Mouse (Mus musculus): ENCODE results near the gene Cmc2. TPM values are rescaled to one million over a fixed set of nuclear protein-coding genes. Genes with fewer than 3 reads are reported as not detected.

Gene Cmc2
- polyA plus RNA-seq, 1 experiment: 37.1 TPM

- TF ChIP-seq TCF3 (IDR thresholded peaks at IDR 0.05; ENCODE audit: insufficient read length, low read depth): peak; percentile 58
- TF ChIP-seq POLR2AphosphoS2 (IDR thresholded peaks at IDR 0.05; ENCODE audit: insufficient read length, low read depth): no peak
- TF ChIP-seq USF1 (IDR thresholded peaks at IDR 0.05; ENCODE audit: low read depth): no peak
- TF ChIP-seq REST (IDR thresholded peaks at IDR 0.05; ENCODE audit: insufficient read depth, insufficient read length): no peak
- no peak for TF ChIP-seq CEBPB (IDR thresholded peaks at IDR 0.05; ENCODE audit: insufficient read depth, poor library complexity, severe bottlenecking)
- no peak for TF ChIP-seq POLR2A (IDR thresholded peaks at IDR 0.05; ENCODE audit: insufficient read length, low read depth)
- TF ChIP-seq SRF (IDR thresholded peaks at IDR 0.05; ENCODE audit: control insufficient read depth, insufficient read length, low read depth): no peak
- TF ChIP-seq E2F4 (IDR thresholded peaks at IDR 0.05; ENCODE audit: insufficient read depth): no peak
- TF ChIP-seq MYOD1 (IDR thresholded peaks at IDR 0.05; ENCODE audit: control insufficient read depth in 1 of 3, insufficient read length in 2 of 3, low read depth in 2 of 3): peak in 2 of 3 experiments; percentile 75 to 97
- TF ChIP-seq MYOG (IDR thresholded peaks at IDR 0.05; ENCODE audit: control insufficient read depth in 1 of 3, insufficient read depth in 1 of 3, insufficient read length in 2 of 3, low read depth in 2 of 3): peak; percentile 75 to 92 (median 82)
- TF ChIP-seq TCF12 (IDR thresholded peaks at IDR 0.05; ENCODE audit: insufficient read depth, poor library complexity, severe bottlenecking): peak; percentile 68
- TF ChIP-seq MAX (IDR thresholded peaks at IDR 0.05; ENCODE audit: low read depth): no peak
- H3ac ChIP-seq (ENCODE audit: control insufficient read depth, insufficient read length): no peak overlapping the region
- no peaks in the 10 kb centered on the region for H3K36me3 ChIP-seq (ENCODE audit: control insufficient read depth, insufficient read depth)
- peak overlapping the region; percentile 59 for H3K4me2 ChIP-seq (ENCODE audit: low read depth)
- H3K79me2 ChIP-seq (ENCODE audit: control insufficient read depth, insufficient read depth): no peaks in the 10 kb centered on the region
- H3K27me3 ChIP-seq (ENCODE audit: control insufficient read depth, insufficient read depth, insufficient read length): no peaks in the 10 kb centered on the region
- no peak overlapping the region for H3K4me3 ChIP-seq
Measured at GRCm38 (mm10) chr8:116852042-116852441, 69.2 kb downstream of the Cmc2 start.

DNA sequence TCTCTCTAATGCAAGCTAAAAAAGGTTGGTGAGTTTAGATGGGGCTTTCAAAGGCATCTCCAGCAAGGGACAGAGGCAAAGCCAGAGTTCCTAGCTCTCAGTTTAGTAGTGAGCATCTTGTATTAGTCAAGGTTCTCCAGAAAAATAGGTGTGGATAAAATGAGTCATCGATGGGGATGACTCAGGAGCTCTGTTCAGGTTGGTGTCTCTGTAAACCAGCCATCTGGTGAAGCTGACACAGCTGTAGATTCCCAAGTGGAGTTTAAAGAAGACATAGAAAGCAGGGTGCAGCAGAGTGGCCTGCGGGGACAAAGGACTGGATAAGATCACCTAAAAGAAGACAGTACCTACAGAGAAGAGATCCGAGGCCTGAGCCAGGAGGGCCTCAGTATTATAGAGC, 73.2 kb downstream of the Cmc2 start:
- Histone ChIP-seq H3K27me3 (ENCODE audit: control insufficient read depth, insufficient read depth, insufficient read length) (no peaks in the 10 kb centered on the region), H3K4me3 (no peak overlapping the region), H3K36me3 (ENCODE audit: control insufficient read depth, insufficient read depth) (no peaks in the 10 kb centered on the region), H3ac (ENCODE audit: control insufficient read depth, insufficient read length) (no peak overlapping the region), H3K4me2 (ENCODE audit: low read depth) (no peak overlapping the region), H3K79me2 (ENCODE audit: control insufficient read depth, insufficient read depth) (no peaks in the 10 kb centered on the region)
- TF ChIP-seq MYOD1 (IDR thresholded peaks at IDR 0.05; ENCODE audit: control insufficient read depth in 1 of 3, insufficient read length in 2 of 3, low read depth in 2 of 3) (no peak), MAX (IDR thresholded peaks at IDR 0.05; ENCODE audit: low read depth) (no peak)

GRCm38 (mm10) chr8:116842678-116843077, 78.6 kb downstream of the Cmc2 start:
- H3ac ChIP-seq (ENCODE audit: control insufficient read depth, insufficient read length): no peak overlapping the region
- H3K4me3 ChIP-seq: no peak overlapping the region
- TF ChIP-seq SRF (IDR thresholded peaks at IDR 0.05; ENCODE audit: control insufficient read depth, insufficient read length, low read depth) (no peak), USF1 (IDR thresholded peaks at IDR 0.05; ENCODE audit: low read depth) (no peak), POLR2A (IDR thresholded peaks at IDR 0.05; ENCODE audit: insufficient read length, low read depth) (no peak), MAX (IDR thresholded peaks at IDR 0.05; ENCODE audit: low read depth) (no peak), REST (IDR thresholded peaks at IDR 0.05; ENCODE audit: insufficient read depth, insufficient read length) (no peak), CEBPB (IDR thresholded peaks at IDR 0.05; ENCODE audit: insufficient read depth, poor library complexity, severe bottlenecking) (no peak), POLR2AphosphoS2 (IDR thresholded peaks at IDR 0.05; ENCODE audit: insufficient read length, low read depth) (no peak), MYOG (IDR thresholded peaks at IDR 0.05; ENCODE audit: control insufficient read depth in 1 of 3, insufficient read depth in 1 of 3, insufficient read length in 2 of 3, low read depth in 2 of 3) (no peak)
- no peak overlapping the region for H3K4me2 ChIP-seq (ENCODE audit: low read depth)
- no peaks in the 10 kb centered on the region for H3K36me3 ChIP-seq (ENCODE audit: control insufficient read depth, insufficient read depth)
- no peaks in the 10 kb centered on the region for H3K27me3 ChIP-seq (ENCODE audit: control insufficient read depth, insufficient read depth, insufficient read length)
- no peaks in the 10 kb centered on the region for H3K79me2 ChIP-seq (ENCODE audit: control insufficient read depth, insufficient read depth)

Other genes with a start within 250 kb of the Cmc2 start
- gene Cdyl2, start 188.5 kb downstream of the Cmc2 start, polyA plus RNA-seq (2012; fragmentation: generic; extraction: Trizol): 0.96 TPM
- gene Cenpn, start 275 bp upstream of the Cmc2 start, polyA plus RNA-seq (2012; fragmentation: generic; extraction: Trizol): 9.2 TPM
- 7.8 TPM for gene Atmin, start 21.9 kb upstream of the Cmc2 start, polyA plus RNA-seq (2012; fragmentation: generic; extraction: Trizol)
- 1.5 TPM for gene 1700030J22Rik, start 57.5 kb upstream of the Cmc2 start, polyA plus RNA-seq (2012; fragmentation: generic; extraction: Trizol)
- gene Gcsh, start 72.1 kb upstream of the Cmc2 start, polyA plus RNA-seq (2012; fragmentation: generic; extraction: Trizol): 23.2 TPM
- 0.01 TPM for gene Pkd1l2, start 161.0 kb upstream of the Cmc2 start, polyA plus RNA-seq (2012; fragmentation: generic; extraction: Trizol)
- gene Bco1, start 174.4 kb upstream of the Cmc2 start, polyA plus RNA-seq (2012; fragmentation: generic; extraction: Trizol): 0.02 TPM
- 3.7 TPM for gene Gan, start 236.7 kb upstream of the Cmc2 start, polyA plus RNA-seq (2012; fragmentation: generic; extraction: Trizol)